ENCODE assay signal across 25 mouse cellular contexts in the genomic region with DNA sequence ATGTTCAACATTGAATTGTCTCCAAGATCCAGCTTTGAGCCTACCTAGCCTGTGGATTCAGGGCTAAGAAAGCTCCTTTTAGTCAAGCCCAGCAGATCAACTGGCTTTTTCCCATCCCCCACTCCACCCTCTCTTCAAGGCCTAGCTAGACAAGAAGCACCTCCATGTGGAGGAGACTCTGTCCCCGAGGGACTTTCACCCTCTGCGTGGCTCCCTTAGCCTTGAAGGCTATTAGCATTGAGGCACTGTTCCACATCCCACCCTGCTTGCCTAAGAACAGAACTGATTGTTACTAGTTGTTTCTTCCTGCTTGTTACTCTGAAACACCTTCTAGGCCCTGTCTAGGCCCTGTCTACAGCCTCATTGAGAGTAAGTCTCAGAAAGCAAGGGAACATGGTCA.
"Had no signal": no experiment of that assay in that cellular context is flagged by ENCODE, and none has a peak within 500 bp of the region (broad histone marks: within the 10 kb centered on the region; RNA-seq: fewer than 3 reads in every experiment).

No protein-coding gene starts in this region.

- ATAC-seq: hindbrain, postnatal 0 days had no signal

- H3K27ac ChIP-seq: gastrocnemius, adult 2 months; heart, embryonic 10.5 days; hindbrain, embryonic 10.5 days; hindbrain, embryonic 12.5 days; hindbrain, embryonic 15.5 days; hindbrain, postnatal 0 days; kidney, embryonic 15.5 days; kidney, postnatal 0 days; limb, embryonic 13.5 days; limb, embryonic 15.5 days; liver, embryonic 14.5 days had no signal

- H3K4me3 ChIP-seq: gastrocnemius, adult 2 months; heart, embryonic 10.5 days; heart, embryonic 12.5 days; hindbrain, embryonic 10.5 days; hindbrain, embryonic 12.5 days; hindbrain, embryonic 15.5 days; kidney, embryonic 15.5 days; limb, embryonic 13.5 days; limb, embryonic 15.5 days had no signal

- H3K9ac ChIP-seq: heart, embryonic 12.5 days; hindbrain, embryonic 12.5 days; hindbrain, embryonic 15.5 days; kidney, embryonic 15.5 days; limb, embryonic 13.5 days; limb, embryonic 15.5 days; liver, embryonic 14.5 days had no signal

- H3K4me2 ChIP-seq: heart, embryonic 12.5 days; hindbrain, embryonic 12.5 days; hindbrain, embryonic 15.5 days; kidney, embryonic 15.5 days; limb, embryonic 13.5 days; limb, embryonic 15.5 days had no signal

- DNase-seq: gastrocnemius, adult 2 months; gastrocnemius, postnatal 10 days; gastrocnemius, postnatal 25 days; heart, adult 18-20 months; heart, postnatal 10 days; heart, postnatal 4 days; kidney, adult 11 months; kidney, adult 2 months; kidney, adult 9 months; kidney, postnatal 14 days; kidney, postnatal 36 days; layer of hippocampus, adult 9-11 months; layer of hippocampus, postnatal 36 days; left cerebral cortex, postnatal 4 days had no signal

- H3K9me3 ChIP-seq: heart, embryonic 10.5 days; heart, embryonic 12.5 days; hindbrain, embryonic 10.5 days; hindbrain, embryonic 12.5 days; hindbrain, embryonic 15.5 days; kidney, embryonic 15.5 days; limb, embryonic 13.5 days; limb, embryonic 15.5 days had no signal

- H3K36me3 ChIP-seq: heart, embryonic 10.5 days; heart, embryonic 12.5 days; hindbrain, embryonic 10.5 days; hindbrain, embryonic 12.5 days; hindbrain, embryonic 15.5 days; kidney, embryonic 15.5 days; limb, embryonic 13.5 days; limb, embryonic 15.5 days had no signal
